Mouse (Mus musculus) urinary bladder, postnatal 25 days (tissue): ENCODE data around the gene Tmem44.

Experiments
- DNase-seq: peaks from one replicate; pipeline ENCODE4 v3.0.0; 2022; ENCODE audit warnings: low spot score

The Tmem44 gene

DNA sequence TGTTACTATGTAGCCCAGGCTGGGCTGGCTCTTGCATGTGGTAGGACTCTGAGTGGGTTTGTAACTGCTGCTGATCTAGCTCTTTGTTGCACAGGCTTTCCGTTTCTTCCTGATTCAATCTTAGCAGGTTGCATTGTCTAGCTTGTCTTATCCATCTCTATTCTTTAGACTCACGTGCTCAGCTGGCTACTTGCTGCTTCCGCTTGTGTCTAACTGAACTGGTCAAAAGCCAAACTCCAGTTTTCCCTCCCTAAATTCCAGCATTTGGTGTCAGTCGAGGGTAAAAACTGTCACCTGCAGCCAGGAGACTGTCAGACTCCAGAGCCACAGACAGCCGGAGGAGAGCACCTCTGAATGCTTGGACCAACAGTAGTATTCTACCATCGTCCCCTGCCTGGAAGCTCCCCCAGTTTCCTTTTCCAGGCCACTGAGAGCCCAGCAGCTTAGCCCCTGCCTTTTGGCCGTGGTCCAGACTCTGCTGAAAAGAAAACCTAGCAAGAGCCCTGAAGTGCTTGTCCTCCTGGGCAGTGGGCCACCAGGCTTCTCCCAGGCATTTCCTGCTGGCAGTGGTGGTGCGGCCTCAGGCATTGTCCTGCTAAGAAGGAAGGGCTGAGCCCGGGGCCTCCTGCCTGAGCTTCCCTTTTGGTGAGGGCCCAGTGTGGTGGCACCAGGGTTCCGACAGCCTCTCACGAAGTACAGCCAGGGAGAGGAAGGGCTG lies 2.1 kb upstream of the Tmem44 start:
- peak; percentile 16 for DNase-seq

DNA sequence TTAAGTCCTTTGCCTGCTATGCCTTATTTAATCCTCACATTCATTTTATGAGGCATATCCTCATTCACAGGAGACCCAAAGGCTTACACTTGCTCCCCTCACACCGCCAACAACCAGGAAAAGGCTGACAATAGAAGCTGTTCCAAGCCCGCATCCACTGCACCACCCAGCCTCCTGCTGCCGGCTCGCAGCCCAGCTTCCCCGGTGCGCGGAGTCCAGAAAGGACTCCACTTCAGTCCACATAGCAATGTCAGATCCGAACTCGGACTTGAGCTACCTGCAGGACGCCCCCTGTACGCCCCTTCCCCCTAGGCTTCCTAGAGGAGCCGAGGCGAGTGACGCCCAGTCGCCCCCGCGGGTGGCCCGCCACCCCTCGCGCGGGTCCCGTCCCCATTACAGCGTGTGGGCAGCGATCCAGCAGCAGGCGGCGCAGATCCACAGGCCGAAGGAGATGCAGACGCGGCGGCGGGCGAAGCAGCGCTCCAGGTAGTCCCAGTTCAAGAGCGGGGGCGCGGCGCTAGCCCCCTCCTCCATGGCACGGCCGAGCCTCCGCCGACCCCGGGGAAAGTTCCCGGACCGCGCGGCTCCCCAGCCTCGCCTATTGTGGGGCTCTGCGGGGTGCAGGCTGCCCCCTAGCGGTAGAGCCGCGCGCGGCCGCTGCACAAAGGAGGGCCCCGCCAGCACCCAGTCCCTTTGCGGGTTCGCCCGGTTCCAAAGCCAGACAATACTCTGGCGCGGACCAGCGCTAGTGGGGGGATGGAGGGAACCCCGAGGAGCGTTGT lies 485 bp downstream of the Tmem44 start:
- peak; percentile 71 for DNase-seq

DNA sequence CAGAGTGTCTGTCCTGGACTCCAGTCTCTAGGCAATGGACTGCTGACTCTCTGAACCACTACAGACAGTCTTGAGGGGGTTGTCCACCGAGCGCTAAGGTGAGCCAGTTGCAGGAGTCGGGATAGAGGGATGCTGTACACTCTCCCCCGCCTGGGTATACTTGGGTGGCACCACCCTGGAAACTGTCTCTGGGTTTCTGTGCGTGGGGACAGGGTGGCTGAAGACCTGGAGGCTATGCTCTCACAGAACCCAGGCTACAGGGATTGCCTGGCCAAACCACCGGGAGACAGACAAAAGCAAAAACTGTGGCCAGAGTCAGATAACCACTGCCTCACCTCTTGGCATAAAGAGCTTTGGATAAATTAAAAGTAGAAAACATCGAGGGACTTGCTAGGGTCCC lies 1.1 kb downstream of the Tmem44 start:
- no peak for DNase-seq

DNA sequence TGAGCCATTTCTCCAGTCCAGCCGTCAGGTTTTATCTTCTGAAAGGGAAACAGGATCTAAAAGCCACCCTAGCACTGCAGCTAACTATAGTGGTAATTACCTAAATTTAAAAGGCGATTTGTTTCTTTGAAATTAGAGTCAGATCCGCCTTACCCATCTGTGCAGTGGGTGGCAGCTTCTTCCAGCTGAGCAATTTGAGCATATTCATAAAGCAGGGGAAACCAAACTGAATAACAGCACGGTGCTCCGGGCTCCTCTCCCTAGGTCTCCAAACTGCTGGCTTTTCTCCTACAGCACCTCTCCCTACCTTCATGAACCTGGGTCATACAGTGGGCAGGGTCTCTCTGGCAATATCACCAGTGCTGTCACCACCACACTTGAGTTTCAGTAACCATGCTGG lies 2.4 kb downstream of the Tmem44 start:
- no peak for DNase-seq

DNA sequence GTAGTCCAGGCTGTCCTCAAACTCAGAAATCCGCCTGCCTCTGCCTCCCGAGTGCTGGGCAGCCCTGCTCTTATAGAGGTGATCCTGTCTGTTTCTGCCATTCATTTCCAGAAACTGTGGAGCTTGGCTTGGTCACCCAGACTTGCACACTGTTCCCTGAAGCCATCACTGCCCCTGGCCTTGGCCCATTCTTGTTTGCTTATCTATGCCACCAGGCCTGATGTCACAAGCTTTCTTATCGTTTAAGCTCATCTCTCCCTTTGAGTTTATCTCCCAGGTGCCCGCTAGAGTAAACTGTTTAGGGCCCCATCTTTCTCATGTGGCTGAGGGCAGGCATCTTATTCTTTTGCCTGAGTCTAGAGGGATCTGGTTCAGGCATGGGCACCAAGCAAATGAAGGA lies 5.9 kb downstream of the Tmem44 start:
- DNase-seq: no peak

DNA sequence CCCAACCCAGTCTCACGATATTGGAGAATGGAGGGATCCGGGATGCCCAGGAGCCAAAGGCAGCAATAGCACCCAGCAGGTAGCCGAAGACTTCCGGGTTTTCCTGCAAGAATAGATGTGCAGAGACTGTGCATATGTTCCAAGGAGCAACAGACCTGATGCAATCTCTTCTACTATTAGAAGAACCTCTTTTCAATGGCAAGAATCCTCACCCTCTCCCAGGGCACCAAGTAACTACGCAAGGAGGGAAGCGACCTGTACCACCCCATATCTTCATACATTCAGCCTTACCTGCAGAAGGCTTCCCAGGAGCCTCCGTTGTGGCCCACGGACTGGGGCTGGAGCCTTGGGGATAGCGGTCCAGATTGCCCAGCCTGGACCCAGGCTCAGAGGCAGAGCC lies 7.3 kb downstream of the Tmem44 start:
- no peak for DNase-seq

DNA sequence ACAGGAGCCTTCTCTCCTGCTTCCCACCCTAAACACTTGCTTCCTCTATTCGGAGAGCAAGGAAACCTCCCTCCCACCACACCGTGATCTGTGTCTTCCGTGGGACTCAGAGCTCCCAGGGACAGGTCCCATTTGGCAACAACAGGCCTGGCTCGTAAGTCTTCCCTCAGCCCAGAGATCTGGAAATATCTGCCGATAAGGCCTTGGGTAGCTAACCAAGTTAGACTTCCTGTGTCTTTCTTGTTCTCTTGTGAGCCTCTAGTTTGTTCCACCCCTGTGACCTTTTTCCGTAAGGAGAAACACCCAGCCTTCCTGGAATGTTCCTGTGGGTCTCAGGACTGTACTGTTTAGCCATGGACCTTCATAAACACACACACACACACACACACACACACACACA lies 7.8 kb downstream of the Tmem44 start:
- no peak for DNase-seq

DNA sequence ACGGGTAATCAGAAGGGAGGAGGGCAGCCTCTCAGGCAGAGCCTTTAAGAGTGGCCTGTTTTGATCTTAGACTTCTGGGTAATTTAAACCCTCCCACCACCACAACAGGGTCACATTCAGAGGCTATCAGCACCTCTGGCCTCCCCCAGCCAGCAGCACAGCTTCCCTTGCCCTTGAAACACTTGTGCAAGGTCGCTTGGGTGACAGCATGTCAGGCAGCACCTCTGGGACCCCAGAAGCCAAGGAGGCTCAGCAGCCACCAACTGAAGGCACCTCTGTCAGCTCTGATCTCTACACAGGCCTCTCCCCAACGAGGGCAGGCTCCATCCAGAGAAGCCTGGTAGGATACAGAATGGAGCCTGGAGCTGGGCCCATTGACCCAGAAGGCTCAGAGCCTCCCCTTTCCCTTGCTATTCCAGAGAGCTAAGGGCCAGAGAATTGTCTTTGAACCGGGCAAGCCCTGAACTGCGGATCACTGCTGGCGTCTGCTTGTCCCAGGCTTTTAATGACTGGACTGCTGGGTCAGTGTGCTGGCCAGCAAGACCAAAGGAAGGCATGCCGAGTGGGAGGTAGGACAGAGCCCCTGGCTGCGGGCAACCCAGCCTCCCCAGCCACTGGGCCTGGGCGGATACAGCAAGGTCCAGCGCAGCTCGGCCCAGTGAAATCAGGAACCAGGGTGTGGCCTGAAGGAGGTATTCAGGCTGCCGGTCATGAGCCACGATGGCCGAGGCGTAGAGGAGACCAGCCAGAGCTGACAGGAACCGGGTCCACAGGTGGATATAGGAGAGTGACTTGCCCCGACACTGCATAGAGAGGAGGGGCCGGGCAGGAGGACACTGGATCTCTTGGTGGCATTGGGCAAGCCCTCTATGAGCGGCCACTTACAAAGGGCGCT lies 10.3 kb downstream of the Tmem44 start:
- no peak for DNase-seq

DNA sequence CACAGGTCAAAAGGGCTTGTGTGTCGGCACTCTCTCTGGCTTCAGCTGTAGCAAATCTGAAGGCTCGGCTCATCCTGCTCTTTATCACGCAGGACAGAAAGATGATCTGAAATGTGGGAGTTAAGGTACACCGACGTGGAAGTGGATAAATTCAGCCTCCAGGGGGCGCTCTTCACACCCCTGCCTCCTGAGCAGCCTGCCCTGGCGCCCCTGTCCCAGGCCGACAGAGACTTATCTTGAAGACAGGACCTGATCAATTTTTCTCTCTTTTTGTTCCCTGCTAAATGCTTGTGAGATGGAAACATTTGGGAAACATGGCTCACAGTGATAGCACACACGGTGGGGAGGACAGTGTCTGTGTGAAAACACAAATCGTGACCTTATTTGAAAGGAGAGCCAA lies 11.2 kb downstream of the Tmem44 start:
- no peak for DNase-seq

DNA sequence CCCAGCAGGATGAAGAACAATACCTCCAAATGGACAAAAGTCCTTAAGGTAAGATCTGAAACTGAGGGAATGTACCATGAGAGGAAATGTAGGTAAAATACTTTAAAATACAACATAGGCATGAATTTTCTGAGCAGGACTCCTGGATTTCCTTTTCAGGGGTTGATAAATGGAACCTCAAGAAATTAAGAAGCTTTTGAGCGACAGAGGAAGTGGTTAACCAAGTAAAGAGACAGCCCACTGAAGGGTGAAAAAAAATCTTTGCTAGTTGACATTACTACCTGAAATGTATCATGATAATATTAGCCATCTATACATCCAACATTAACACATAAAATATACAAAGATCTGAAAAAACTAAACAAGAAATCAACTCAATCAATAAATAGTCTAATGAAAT lies 15.6 kb downstream of the Tmem44 start:
- no peak for DNase-seq

DNA sequence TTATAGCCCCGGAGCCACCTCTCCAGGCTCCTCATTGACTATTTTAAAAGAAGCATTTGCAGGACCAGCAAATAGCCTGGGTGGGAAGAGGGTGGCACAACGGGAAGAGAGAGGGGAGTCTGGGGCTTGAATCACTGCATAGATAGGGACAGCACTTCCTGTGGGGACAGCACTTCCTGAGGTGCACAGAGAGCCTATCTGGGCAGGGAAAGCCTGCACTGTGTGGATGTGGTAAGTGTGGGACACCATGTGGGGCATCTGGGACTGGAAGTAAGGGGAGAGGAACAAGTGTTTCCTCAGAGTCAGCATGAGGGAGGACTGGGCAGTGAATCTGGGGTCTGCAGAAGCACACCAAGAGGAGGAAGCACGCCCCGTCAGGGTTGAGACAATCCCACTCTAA lies 17.1 kb downstream of the Tmem44 start:
- no peak for DNase-seq

DNA sequence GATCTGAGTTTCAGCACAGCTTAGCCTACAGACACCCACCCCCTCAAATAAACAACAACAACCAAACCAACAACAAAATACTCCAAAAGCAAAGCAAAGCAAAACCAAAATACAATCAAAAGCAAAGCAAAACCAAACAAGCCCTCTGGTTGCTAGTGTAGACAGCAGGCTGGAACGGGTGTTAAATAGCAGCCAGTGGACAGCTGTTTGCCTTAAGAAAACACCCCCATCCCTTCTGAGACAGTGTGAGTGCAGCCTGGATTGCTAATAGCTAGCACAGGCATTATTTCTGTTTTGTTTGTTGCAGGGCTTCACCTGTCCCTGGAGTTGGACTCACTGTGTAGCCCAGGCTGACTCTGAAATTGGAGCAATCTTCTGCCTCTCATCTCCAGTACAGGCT lies 17.7 kb downstream of the Tmem44 start:
- no peak for DNase-seq

DNA sequence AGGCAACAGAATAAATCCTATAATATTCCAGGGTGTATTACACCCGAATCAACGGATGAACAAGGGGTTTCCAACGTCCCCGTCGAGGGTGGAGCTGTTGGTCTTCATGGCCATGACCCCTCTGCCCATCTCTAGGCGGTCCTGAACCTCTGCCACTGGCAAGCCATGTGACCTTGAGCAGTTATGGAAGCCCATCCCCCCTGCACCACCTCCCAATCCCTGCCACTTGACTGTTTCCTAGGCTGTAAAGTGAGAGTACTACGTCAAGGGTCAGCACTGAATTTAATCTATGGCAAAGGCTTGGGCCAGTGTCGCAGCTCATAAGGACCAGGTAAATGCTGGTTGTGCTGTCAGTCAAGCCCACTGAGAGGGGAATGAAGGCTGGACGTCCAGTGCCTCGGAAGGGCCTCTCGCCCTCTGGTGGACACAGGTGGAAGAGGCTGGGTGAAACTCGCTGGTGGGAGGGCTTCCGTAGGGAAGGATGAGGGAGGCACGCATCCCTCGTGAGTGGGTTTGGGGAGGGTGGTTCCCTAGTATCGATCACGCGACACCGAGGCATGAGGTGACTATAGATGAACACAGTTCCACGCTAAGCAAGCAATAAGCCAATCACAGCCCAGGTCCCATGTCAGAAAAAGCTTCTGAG lies 18.8 kb downstream of the Tmem44 start:
- peak; percentile 46 for DNase-seq

DNA sequence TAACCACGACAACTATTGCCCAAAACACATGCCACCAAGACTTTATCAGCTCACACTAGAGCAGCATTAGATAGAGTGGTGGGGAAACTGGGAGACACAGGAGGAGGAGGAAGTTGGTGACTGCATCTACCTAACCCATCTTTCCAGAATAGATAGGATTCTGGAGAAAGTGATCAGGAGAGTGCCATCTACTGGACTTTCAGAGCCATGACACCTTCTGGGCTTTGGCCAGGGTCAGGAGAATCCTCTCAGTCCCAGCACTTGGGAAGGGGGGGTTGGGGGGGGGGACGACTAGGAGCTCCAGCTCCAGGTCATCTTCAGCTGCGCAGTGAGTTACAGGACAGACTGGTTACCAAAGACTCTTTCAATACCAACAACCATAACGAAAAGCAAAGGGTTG lies 19.8 kb downstream of the Tmem44 start:
- DNase-seq: no peak

DNA sequence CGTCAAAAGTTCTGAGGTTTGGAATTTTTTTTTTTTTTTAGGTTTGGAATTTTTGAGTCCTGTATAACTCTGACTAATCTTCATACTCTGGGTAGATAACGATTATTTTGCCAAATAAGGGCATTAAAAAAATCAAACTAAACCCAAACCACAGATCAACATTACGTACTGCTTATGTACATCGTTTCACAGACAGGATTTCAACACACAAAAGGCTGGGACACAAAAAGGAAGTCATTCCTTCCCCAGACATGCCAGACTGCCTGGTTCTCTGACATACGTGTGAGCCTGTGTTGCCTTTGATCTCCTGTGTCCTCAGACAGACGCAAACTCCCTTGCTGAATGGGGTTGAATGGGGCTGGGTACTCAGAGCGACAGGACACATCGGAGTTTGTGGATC lies 22.3 kb downstream of the Tmem44 start:
- DNase-seq: no peak

DNA sequence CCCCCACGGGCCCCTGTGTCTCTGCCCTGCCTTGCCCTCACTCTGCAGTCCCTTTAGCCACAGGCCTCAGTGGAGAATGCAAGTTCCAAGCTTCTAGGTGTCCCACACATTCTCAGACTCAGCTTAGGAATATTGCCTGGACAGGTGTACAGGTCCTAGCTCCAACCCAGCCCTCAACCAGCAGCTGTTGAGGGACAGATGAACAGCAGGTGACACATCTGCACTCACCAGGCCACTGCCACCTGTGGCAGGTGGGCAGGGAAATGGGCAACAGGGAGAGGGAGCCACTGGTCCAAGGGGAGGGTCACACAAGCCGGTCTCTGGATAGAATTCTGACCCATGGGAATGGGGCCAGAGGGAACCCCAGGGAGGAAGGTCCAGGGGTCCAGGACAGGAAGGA lies 22.8 kb downstream of the Tmem44 start:
- no peak for DNase-seq

DNA sequence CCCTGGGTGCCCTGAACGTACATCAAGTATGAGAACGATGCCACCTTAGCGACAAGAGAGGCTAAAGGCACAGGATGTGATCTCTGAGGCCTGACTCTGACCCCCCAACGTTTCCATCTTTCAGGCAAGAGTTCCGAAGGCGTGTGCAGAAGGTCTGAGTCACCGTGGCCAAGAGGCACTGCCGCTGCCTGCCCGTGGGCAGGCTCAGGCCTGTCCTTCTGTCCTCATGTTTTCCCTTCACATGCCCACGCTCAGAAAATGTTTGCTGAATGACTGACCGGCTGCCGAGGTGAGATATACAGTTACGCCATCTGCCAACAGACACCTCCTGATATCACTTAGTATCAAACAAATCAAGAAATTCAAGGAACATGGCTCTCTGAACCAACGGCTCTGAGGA lies 24.9 kb downstream of the Tmem44 start:
- DNase-seq: no peak

DNA sequence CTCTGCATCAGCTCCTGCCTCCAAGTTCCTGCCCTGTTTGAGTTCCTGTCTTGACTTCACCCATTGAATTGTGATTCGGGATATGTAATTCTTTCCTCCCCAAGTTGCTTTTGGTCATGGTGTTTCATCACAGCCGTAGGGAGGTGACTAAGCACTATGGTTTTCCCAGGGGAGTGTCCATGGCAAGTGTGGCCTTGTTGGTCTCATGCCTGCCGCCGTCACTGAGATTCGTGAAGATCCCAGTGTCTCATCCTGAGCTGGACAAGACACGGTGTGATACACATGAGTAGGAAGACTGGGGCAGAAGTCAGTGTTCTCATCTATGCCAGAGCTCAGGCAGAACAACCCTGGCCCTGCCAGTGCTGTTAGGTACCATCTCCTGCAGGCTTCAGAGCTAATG lies 26.2 kb downstream of the Tmem44 start:
- no peak for DNase-seq

DNA sequence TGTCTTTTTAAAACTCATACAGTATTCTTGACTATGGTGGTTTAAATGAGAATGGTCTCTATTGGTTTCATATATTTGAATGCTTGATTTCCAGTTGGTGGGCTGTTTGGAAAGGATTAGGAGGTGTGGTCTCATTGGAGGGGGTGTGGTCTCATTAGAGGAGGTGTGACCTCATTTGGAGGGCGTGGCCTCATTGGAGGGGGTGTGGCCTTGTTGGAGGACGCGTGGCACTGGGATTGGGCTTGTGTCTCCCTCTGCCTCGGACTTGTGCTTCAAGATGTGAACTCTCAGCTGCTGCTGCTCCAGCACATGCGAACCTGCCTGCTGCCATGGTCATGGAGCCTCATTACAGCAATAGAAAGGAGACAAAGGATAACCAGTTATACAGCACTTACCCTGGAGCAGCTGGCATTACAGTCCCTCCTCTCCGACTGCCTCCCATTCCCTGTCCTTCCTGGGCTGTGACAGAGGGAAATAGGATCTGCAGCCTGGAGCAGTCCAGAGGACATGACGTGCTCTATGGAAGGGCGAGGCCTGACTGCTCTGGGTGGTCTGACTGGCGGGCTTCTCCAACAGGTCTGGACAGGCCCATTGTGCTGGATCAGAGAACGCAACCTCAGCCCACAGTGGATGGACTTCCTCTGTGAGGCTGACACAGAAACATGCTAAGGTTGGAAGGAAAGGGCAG lies 28.2 kb downstream of the Tmem44 start:
- no peak for DNase-seq

DNA sequence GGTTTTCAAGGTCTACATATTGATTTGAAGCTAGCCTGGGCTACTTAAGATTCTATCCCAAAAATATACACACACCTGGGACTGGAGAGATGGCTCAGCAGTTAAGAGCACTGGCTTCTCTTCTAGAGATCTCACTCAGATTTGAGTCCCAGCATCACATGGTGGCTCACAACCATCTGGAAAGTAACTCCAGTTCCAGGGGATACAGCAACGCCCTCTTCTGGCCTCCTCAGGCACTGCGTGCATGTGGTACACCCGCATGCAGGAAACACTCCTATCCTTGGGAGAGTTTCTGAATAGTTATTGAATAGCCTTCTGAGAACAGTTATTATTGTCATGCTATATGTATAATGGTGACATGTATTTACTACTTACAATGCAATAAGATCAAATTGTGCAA lies 29.5 kb downstream of the Tmem44 start:
- no peak for DNase-seq

DNA sequence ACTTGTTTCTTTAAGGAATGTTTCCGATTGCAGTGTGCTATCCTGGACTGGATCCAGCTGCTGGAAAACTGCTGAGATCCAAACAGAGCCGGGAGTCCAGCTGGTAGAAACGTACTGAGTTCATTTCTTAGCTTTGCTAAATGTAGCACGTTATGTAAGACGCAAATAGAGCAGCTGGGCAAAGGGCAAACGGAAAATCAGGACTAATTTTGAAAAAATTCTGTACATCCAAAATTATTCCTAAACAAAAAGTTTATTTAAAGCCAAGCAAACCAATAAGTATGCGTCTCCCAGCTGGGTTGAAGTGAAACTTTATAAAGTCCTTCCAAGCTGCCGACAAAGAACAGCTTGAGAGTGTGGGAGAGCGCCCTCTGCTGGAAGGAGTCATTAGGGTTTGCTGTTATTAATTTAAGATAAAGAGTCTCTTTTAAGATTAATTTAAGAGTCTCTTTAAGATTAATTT lies 30.2 kb downstream of the Tmem44 start:
- DNase-seq: peak; percentile 82

DNA sequence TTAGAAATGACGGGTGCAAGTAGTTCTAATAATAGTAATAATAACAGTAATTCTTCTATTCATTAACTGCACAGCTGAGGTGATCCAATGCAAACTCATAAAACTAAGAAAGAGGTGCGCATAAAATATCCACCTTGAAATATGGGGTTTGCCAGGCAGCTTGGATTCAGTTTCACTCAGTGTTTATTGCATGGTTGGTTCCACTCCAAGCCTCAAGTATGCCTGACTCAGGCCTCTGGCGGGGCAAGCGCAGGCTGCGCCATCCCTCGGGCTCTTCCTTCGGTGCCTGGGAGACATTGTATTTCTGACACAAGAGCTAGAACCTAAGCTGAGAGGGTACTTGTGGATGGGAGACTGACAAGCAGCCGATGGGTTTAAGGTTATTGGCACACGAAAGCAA lies 32.0 kb downstream of the Tmem44 start:
- no peak for DNase-seq
